Mouse (Mus musculus) forebrain, embryonic 10.5 days (tissue): ENCODE data around the gene Wsb2. TPM values are rescaled to one million over a fixed set of nuclear protein-coding genes. Genes with fewer than 3 reads are reported as not detected.
A peak's percentile ranks its signal among the peaks of the same experiment; 100 is the strongest.

Source experiments
- DNase-seq: peaks from one replicate; pipeline ENCODE4 v3.0.0-alpha.2; 2017; ENCODE audit warnings: low spot score; ENCODE audit errors: extremely low spot score
- H3K27ac ChIP-seq: fragments of 300-500 bp; sonication (generic); 2 replicates; pipeline ENCODE4 v1.5.1; 2016; ENCODE audit warnings: mild to moderate bottlenecking
- H3K27me3 ChIP-seq: fragments of 300-500 bp; sonication (generic); 2 replicates; pipeline ENCODE4 v1.6.1; 2016; ENCODE audit warnings: mild to moderate bottlenecking; ENCODE audit not compliant: poor library complexity, severe bottlenecking
- H3K36me3 ChIP-seq: fragments of 300-500 bp; sonication (generic); replicated peaks from 2 replicates; pipeline ENCODE4 v1.6.1; 2016; ENCODE audit warnings: mild to moderate bottlenecking, moderate library complexity
- H3K4me1 ChIP-seq: fragments of 300-500 bp; sonication (generic); 2 replicates; pipeline ENCODE4 v1.6.1; 2016
- H3K4me3 ChIP-seq: fragments of 300-500 bp; sonication (generic); 2 replicates; pipeline ENCODE4 v1.5.1; 2016; ENCODE audit warnings: mild to moderate bottlenecking, moderate library complexity
- H3K9me3 ChIP-seq: fragments of 300-500 bp; sonication (generic); 2 replicates; pipeline ENCODE4 v1.6.1; 2016; ENCODE audit warnings: mild to moderate bottlenecking, moderate library complexity
- WGBS: fragments of 180-500 bp; shearing (Covaris S2); methylation state at CpG from one replicate; pipeline ENCODE4 v1.1.7; 2016; 5-methylcytosine and 5-hydroxymethylcytosine counted together
- polyA plus RNA-seq: library from polyadenylated mRNA; unstranded; fragments of >200 nt; fragmentation: Nextera tagmentation; extraction: Ambion mirVana; gene quantifications from 2 replicates; pipeline ENCODE4 v1.2.1, GENCODE M21; 2016

Gene Wsb2
- polyA plus RNA-seq, result 45.4 and 46.7 TPM in 2 replicates

- Histone ChIP-seq H3K27ac (peak within 1 kb of the TSS; percentile 94), H3K27me3 (peaks cover 14% of the 10 kb centered on the region), H3K4me3 (peak within 1 kb of the TSS; percentile 95), H3K4me1 (peaks cover 63% of the 10 kb centered on the region), H3K36me3 (no peaks in the 10 kb centered on the region), H3K9me3 (no peaks in the 10 kb centered on the region)
- DNase-seq, result peak; percentile 78
- 2% methylated on average over 35 of the region's 54 CpGs for WGBS
Measured at GRCm38 (mm10) chr5:117357129-117357477, at the start of gene Wsb2. Wsb2 (plus strand) TSS chr5:117357304.

GRCm38 (mm10) chr5:117307699-117308098, 49.4 kb upstream of the Wsb2 start:
- Histone ChIP-seq H3K4me3 (no peak overlapping the region), H3K4me1 (peaks cover 10% of the 10 kb centered on the region), H3K36me3 (no peaks in the 10 kb centered on the region), H3K27me3 (0 out of 2 replicates have a peak, but pooled peaks cover 3% of the 10 kb centered on the region), H3K27ac (no peak overlapping the region), H3K9me3 (peaks cover 6% of the 10 kb centered on the region; the same call in 1 of the 2 replicates)
- DNase-seq, result peak; percentile 59
- WGBS, result 46% methylated on average over 11 of the region's 11 CpGs

- peak overlapping the region; percentile 25 for H3K4me3 ChIP-seq
- H3K27me3 ChIP-seq, result peaks cover 53% of the 10 kb centered on the region
- H3K4me1 ChIP-seq, result peaks cover 25% of the 10 kb centered on the region
- WGBS, result 33% methylated on average over 14 of the region's 14 CpGs
- H3K9me3 ChIP-seq, result no peaks in the 10 kb centered on the region
- DNase-seq, result no peak
- H3K36me3 ChIP-seq, result no peaks in the 10 kb centered on the region
- no peak overlapping the region for H3K27ac ChIP-seq
Measured at GRCm38 (mm10) chr5:117313420-117313819, 43.7 kb upstream of the Wsb2 start.

- H3K27ac ChIP-seq, result no peak overlapping the region
- peaks cover 30% of the 10 kb centered on the region for H3K4me1 ChIP-seq
- peak overlapping the region; percentile 25 for H3K4me3 ChIP-seq
- no peak for DNase-seq
- H3K9me3 ChIP-seq, result no peaks in the 10 kb centered on the region
- no peaks in the 10 kb centered on the region for H3K36me3 ChIP-seq
- H3K27me3 ChIP-seq, result peaks cover 56% of the 10 kb centered on the region
- WGBS, result 44% methylated on average over 10 of the region's 10 CpGs
Measured at GRCm38 (mm10) chr5:117313909-117314308, 43.2 kb upstream of the Wsb2 start.

GRCm38 (mm10) chr5:117314587-117315428, 42.3 kb upstream of the Wsb2 start:
- no peak for DNase-seq
- H3K36me3 ChIP-seq, result no peaks in the 10 kb centered on the region
- WGBS, result 17% methylated on average over 9 of the region's 9 CpGs
- no peaks in the 10 kb centered on the region for H3K9me3 ChIP-seq
- peak overlapping the region; percentile 62 for H3K27ac ChIP-seq
- no peak overlapping the region for H3K4me3 ChIP-seq
- peaks cover 65% of the 10 kb centered on the region for H3K27me3 ChIP-seq
- peaks cover 39% of the 10 kb centered on the region for H3K4me1 ChIP-seq

GRCm38 (mm10) chr5:117318741-117319629, 38.1 kb upstream of the Wsb2 start, which contains the start of gene Vsig10:
Vsig10 (plus strand) TSS chr5:117319083.
- peak within 1 kb of the TSS; percentile 91 for H3K27ac ChIP-seq

GRCm38 (mm10) chr5:117323751-117324150, 33.4 kb upstream of the Wsb2 start:
- H3K27me3 ChIP-seq, result peaks cover 31% of the 10 kb centered on the region
- DNase-seq, result no peak
- peaks cover 14% of the 10 kb centered on the region for H3K4me1 ChIP-seq
- no peaks in the 10 kb centered on the region for H3K36me3 ChIP-seq
- 86% methylated on average over 9 of the region's 9 CpGs for WGBS
- no peak overlapping the region for H3K27ac ChIP-seq
- H3K9me3 ChIP-seq, result no peaks in the 10 kb centered on the region
- no peak overlapping the region for H3K4me3 ChIP-seq

More at GRCm38 (mm10) chr5:117318741-117319629, 38.1 kb upstream of the Wsb2 start, which contains the start of gene Vsig10:
- Histone ChIP-seq H3K4me3 (peak within 1 kb of the TSS; percentile 81), H3K9me3 (no peaks in the 10 kb centered on the region), H3K4me1 (peaks cover 34% of the 10 kb centered on the region), H3K27me3 (peaks cover 77% of the 10 kb centered on the region), H3K36me3 (no peaks in the 10 kb centered on the region)
- WGBS, result under 1% methylated on average over 81 of the region's 81 CpGs
- DNase-seq, result peak; percentile 63

- no peaks in the 10 kb centered on the region for H3K4me1 ChIP-seq
- no peak overlapping the region for H3K27ac ChIP-seq
- H3K36me3 ChIP-seq, result no peaks in the 10 kb centered on the region
- DNase-seq, result no peak
- H3K4me3 ChIP-seq, result no peak overlapping the region
- peaks cover 5% of the 10 kb centered on the region for H3K27me3 ChIP-seq
- no peaks in the 10 kb centered on the region for H3K9me3 ChIP-seq
- WGBS, result 86% methylated on average over 6 of the region's 6 CpGs
Measured at GRCm38 (mm10) chr5:117326408-117326807, 30.7 kb upstream of the Wsb2 start.

GRCm38 (mm10) chr5:117330457-117330856, 26.6 kb upstream of the Wsb2 start:
- Histone ChIP-seq H3K27me3 (no peaks in the 10 kb centered on the region), H3K36me3 (peaks cover 5% of the 10 kb centered on the region; the same call in 1 of the 2 replicates), H3K9me3 (peaks cover 5% of the 10 kb centered on the region; the same call in 1 of the 2 replicates), H3K4me1 (no peaks in the 10 kb centered on the region), H3K27ac (no peak overlapping the region), H3K4me3 (no peak overlapping the region)
- WGBS, result 91% methylated on average over 7 of the region's 7 CpGs
- no peak for DNase-seq

GRCm38 (mm10) chr5:117337999-117338398, 19.1 kb upstream of the Wsb2 start:
- H3K9me3 ChIP-seq, result peaks cover 9% of the 10 kb centered on the region; the same call in 1 of the 2 replicates
- no peak for DNase-seq
- 92% methylated on average over 10 of the region's 10 CpGs for WGBS
- no peaks in the 10 kb centered on the region for H3K4me1 ChIP-seq
- no peaks in the 10 kb centered on the region for H3K27me3 ChIP-seq
- H3K27ac ChIP-seq, result no peak overlapping the region
- H3K36me3 ChIP-seq, result peaks cover 8% of the 10 kb centered on the region; the same call in 1 of the 2 replicates
- H3K4me3 ChIP-seq, result no peak overlapping the region

- WGBS, result 88% methylated on average over 8 of the region's 8 CpGs
- no peak for DNase-seq
- no peak overlapping the region for H3K4me3 ChIP-seq
- peaks cover 9% of the 10 kb centered on the region; the same call in 1 of the 2 replicates for H3K9me3 ChIP-seq
- no peak overlapping the region for H3K27ac ChIP-seq
- H3K27me3 ChIP-seq, result no peaks in the 10 kb centered on the region
- peaks cover 8% of the 10 kb centered on the region; the same call in 1 of the 2 replicates for H3K36me3 ChIP-seq
- no peaks in the 10 kb centered on the region for H3K4me1 ChIP-seq
Measured at GRCm38 (mm10) chr5:117338503-117338902, 18.6 kb upstream of the Wsb2 start.

GRCm38 (mm10) chr5:117340081-117340480, 17.0 kb upstream of the Wsb2 start:
- Histone ChIP-seq H3K27me3 (no peaks in the 10 kb centered on the region), H3K4me3 (no peak overlapping the region), H3K36me3 (peaks cover 8% of the 10 kb centered on the region), H3K27ac (no peak overlapping the region), H3K9me3 (peaks cover 5% of the 10 kb centered on the region; the same call in 1 of the 2 replicates), H3K4me1 (no peaks in the 10 kb centered on the region)
- DNase-seq, result no peak
- WGBS, result 82% methylated on average over 6 of the region's 6 CpGs
